Mouse (Mus musculus) embryo, embryonic 10.5 days (tissue): ENCODE results near the gene Crxos.

ENCODE experiments used
- DNase-seq: peaks from one replicate; pipeline ENCODE4 v3.0.0-alpha.2; 2015; ENCODE audit warnings: low spot score

The Crxos gene

GRCm38 (mm10) chr7:15921796-15922195, 39.4 kb downstream of the Crxos start:
- peak; percentile 83 for DNase-seq

DNA sequence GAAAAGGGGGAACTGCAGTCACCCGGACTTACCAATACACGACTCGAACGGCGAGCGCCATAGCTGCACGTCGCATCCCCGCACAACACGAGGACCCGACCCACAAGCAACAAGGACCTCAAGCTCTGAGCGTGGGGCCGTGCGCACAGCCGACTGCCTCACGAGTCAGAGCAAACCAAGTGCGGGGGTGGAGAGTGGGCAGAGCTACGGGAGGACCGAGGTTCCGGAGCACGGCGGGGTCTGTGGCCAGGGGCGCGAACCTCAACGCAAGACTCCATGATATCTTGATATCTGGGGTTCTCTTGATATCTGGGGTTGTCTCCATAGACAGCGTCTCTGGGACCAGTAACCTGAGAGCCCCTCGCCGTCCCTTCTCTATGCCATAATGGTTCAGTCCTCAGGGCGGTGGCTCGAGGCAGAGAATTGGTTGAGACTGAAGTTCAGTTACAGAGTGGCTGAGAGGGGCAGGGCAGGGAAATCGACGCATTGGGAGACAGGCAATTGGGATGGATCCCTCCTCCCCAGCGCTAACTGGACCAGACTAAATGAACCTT, 39.9 kb downstream of the Crxos start, which contains the start of gene Selenow:
Selenow (minus strand) TSS at position 183 of the 554 bp plus-strand sequence.
- peak; percentile 95 for DNase-seq

GRCm38 (mm10) chr7:15929910-15930309, 47.5 kb downstream of the Crxos start:
- peak; percentile 67 for DNase-seq

DNA sequence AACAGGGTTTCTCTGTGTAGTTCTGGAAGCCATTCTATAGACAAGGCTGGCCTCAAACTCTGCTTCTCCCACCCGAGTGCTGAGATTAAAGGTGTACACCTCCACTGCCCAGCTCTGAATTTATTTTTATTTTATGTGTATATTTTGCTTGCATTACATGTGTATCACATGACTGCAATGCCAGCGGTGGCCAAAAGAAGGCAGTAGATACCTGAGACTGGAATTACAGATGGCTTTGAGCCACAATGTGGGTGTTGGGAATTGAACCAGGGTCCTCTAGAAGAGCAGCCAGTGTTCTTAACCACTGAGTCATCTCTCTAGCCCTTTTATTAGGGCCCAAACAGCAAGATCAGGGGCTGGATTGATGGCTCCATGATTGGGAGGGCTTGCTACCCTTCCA, 48.1 kb downstream of the Crxos start:
- no peak for DNase-seq

DNA sequence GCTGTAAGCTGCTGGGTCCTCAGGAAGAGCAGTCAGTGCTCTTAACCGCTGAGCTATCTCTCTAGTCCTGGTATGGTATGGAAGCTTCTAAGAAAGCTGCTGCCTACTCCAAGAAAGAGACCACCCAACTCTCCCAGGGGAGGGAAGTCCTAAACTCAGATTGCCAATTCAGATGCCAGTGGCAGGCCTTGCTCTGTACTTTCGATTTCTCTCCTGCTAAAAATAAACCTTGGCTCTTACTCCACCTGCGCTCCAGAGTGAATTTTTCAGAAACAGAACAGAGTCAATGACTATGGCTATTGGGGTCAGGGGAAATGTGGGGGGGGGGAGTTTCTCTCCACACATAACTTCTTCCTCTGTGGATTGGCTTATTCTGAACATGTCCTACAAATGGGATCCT, 49.2 kb downstream of the Crxos start:
- DNase-seq: no peak

DNA sequence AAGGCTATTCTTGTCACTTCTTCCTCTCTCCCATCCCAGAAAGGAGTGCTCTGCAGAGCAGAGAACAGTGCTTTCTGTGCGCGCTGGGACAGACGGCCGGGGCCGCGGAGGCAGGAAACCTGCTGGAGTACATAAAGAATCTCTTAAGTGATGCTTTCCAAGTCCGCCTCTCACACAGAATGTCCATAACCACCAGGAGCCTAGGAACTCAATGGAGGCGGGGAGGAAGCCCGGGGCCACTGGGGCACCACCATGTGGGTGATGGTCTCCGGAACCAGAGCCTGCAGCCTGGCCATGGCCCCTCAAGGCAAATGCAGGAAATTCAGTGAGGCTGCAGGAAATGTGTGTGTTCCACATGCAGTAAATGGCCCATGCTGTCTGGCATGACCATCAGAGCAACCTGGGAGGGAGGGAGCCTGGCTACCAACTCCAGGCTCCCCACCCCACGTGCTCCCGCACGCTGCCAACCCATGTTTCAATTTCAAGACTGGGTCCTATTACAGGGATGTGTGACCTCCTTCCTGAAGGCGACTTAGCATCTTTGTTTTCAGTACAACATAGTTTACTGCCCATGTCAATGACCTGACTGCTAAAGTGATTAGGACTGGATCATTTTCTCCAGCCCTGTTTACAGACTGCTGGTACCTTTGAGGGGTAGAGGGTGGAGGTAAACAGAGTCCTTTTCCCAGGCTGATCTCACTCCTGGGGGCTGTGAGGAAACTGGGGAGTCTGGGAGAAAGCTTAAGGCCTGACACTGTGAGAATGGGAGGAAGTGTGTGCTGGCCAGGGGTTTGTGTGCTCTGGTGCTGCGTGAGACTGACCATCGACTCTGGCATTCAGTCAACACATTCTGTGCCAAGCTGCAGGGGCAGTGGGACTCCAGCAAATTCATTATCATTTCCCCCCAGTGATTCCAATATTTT, 51.3 kb downstream of the Crxos start:
- no peak for DNase-seq

DNA sequence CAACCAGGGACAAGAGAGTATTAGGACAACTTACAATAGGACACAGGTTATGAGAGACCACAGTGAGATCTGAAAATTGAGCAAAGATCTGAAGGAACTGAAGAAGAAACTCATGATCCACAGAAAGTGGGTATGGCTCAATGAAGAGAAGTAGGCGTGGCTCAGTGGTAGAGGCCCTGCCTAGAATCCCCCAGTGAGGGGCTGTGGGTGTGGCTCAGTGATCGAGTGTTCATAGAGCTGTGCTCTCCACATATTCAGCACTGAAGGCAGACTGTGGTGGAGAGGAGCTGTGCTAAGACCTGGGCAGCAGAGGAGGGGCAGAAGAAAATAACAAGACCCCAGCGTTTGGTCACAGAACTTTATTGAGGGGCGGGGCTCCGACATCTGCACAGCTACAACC, 55.1 kb downstream of the Crxos start:
- DNase-seq: no peak

- DNase-seq: no peak
Measured at GRCm38 (mm10) chr7:15938621-15939020, 56.2 kb downstream of the Crxos start.

- no peak for DNase-seq
Measured at GRCm38 (mm10) chr7:15944311-15944710, 61.9 kb downstream of the Crxos start.

DNA sequence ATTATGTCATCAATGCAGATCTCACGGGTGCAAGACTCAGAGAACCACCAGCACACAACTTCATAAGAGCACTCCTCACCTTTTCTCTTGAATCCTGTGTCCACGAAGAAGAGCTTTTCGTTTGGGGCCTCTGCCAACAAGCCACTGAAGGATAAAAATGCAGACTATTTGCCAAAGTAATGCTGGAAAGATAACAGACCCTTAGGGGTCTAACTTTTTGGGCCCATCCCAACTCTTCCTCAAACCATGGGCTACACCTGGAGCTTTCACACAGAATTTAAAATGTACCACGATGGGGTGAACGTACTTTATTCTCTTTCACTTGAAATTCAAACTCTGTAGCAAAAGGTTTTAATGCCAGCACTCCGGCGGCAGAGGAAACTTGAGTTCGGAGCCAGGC, 62.8 kb downstream of the Crxos start:
- DNase-seq: no peak

GRCm38 (mm10) chr7:15945721-15946536, 63.5 kb downstream of the Crxos start, which contains the start of gene Nop53:
Nop53 (minus strand) TSS chr7:15946074.
- DNase-seq: peak; percentile 99

GRCm38 (mm10) chr7:15947653-15948260, 65.3 kb downstream of the Crxos start:
- no peak for DNase-seq

- DNase-seq: peak; percentile 86
Measured at GRCm38 (mm10) chr7:15948381-15948941, 66.0 kb downstream of the Crxos start.

DNA sequence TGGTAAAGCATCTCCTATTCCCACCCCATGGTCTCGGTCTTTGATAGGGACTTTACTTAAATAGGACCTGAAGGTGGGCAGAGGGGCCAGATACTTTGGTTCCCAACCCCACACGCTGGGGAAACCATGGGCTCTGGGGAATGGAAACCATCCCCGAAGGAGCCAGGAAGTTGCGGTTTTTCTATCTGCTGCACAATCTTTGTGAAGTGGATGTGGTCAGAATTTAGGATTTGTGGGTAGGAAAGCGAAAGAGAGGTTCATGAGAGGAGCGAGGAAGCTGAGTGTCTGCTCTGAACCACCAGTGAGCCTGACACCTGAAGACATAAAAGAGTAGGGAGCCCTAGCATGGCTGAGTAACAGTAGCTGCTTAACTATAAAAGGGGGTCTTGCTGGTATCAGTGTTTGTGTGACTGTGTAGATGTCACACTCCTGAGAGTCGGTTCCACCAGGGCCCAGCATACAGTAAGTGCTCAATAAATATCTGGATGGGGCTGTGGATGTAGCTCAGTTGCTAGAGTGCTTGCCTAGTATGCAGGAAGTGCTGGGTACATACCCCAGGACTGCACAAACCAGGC, 66.9 kb downstream of the Crxos start:
- DNase-seq: no peak

DNA sequence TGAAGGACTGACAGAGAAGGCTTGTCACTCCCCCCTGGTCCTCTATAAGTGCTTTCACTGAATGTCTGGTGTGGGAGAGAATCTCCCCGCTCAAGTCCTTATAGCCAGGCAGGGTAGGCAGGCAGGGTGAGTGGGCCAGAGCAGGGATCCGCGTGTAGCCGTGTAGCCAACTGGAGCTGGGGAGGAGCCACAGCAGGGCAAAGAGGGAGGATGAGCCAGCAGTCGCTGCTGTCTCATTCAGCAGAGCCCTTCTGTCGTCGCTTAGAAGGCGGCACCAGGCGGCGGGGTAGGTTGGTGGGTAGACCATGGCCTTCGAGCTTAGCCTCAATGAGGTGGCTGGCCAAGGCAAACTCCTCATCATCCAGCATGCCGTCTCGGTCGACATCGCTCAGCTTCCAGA, 67.6 kb downstream of the Crxos start:
- no peak for DNase-seq

DNA sequence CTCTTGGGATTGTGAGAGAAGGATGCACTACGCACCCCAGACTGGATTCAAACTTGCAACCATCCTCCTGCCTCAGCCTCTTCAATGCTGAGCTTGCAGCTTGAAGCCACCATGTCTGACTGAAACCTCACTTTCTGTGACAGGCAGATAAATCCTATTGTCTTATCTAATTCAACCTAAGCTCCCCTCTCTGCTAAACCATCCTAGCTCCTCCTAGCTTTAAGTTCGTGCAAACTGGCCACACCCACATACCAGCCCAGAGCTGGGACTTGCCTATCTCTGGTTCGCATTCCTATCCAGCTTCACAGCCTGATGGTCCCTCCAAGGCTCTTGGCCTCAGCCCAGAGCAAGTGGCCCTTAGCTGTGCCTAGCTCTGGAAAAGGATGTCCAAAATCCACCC, 70.0 kb downstream of the Crxos start:
- no peak for DNase-seq
